Mouse (Mus musculus): ENCODE measurements around the gene Mrpl37. TPM values are rescaled to one million over a fixed set of nuclear protein-coding genes. Genes with fewer than 3 reads are reported as not detected.

Mrpl37 gene
- total RNA-seq, 2 experiments from 2014 or later: 69.2 to 76.8 TPM

DNA sequence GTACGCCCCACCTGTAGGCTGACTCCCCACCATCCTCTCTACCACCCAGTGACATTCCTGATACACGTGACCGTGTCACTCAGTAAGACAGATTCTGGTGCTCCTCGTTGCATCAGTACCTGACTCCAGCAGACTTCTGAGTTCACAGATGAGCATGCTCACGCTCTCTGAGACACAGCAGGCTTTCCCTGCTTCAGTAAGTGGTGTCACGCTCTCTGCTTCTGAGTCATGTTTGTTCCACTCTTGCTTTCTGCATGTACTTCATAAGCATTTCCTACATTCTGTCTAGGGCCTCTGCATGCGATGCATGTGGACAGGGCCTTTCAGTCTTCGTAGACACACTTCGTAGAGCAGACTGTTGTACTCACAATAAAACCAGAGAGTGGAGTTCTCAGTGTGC, 5.7 kb upstream of the Mrpl37 start:
- DNase-seq (ENCODE audit: low spot score in 2 of 2): no peak

DNA sequence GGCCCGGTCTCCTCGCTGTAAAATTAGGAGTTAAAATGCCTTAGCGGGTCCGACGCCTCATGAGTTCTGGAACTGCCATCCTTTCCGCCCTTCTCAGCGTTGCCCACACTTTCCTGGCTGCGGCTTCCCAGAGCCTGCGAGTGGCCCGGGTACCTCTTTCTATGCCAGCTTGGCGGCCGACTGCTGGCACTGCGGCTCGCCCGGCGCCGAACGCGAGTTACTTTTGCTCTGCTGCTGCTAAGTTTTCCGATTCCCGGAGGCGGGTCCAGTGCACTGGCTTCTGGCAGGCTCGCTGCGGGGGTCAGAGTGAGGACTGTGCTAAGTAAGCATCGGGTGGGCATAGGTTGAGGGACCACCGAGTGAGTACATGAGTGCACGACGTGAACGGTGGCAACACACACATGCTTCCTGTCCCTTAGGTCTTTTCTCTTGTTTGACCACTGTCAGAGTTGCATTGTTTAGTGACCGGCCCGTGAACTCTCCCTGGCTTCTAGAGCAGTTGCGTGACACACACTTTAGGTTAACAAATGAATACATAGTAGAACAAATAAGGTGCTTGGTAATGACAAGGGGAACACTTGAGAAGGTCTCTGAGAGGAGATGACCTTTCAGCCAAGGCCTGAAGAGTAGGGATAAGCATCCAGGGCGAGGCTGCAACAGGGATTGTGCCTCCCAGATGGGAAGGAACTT, 628 bp upstream of the Mrpl37 start:
- peak; percentile 28 to 52 for DNase-seq (ENCODE audit: low spot score in 2 of 2)

DNA sequence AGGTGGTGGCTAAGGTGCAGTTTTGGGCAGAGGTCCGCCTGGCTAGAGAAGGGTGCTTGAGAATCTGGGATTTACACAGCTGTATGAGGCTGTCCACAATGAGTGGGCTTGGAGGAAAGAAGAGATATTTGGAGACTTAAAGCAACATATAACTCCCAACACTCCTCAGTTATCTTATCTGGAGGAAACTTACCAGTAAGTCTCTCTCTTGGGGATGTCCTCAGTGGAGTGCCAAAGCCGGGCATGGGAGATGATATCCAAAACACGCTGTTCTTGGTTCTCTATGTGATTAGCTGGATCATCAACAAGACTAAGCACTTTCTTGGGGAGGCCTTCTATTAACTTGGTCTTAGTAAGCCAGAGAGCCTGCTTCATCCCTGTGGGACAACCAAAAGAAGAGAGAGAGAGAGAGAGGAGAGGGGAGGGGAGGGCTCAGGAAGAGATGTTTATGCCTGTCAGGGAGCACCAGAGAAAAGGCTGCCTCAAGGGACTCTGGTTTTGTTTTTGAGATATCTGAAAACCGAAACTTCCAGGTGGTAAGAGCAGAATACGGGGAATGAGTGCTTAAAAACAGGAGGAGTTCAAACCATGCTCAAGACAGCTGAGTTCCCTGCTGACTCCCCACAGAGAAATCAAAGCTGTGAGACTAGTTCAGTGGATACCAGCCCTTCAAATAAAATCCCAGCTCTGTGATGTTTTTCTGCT, 2.1 kb downstream of the Mrpl37 start:
- DNase-seq (ENCODE audit: low spot score in 2 of 2): no peak

DNA sequence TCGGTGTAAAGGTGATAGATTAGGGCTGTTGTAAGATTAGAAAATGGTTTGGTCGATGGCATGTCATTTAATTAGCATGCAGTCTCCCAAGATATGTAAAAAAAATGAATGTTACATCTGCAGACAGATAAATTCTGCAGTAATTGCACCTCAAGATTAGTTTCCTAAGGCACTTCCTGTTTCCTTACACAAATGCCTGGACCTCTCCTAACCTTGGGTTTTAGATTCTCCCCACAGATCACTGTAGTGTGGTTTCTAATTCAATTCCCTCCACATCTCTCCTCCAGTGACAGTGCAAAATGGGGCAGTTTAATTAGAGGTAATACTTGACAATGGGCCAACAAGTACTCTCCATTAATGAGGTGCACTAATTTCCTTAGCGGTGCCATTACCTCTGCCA, 3.5 kb downstream of the Mrpl37 start:
- DNase-seq (ENCODE audit: low spot score in 2 of 2): no peak

DNA sequence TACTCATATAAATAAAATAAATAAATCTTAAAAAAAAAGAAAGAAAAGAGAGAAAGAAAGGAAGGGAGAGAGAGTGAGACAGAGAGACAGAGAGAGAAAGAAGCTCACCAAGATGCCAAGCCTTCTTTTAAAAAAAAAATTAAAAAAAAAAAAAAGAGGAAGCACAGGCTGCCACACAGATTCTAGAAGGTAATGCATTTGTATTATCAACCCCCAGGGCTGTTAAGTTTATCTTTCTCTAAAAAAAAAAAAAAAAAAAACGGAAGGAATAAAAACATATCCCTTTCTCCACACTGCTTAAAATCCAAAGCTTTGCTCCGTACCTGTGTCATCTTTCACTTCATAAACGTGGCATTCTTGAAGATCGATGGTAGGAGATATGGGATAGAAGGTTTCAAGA, 5.1 kb downstream of the Mrpl37 start:
- DNase-seq (ENCODE audit: low spot score in 2 of 2): no peak

DNA sequence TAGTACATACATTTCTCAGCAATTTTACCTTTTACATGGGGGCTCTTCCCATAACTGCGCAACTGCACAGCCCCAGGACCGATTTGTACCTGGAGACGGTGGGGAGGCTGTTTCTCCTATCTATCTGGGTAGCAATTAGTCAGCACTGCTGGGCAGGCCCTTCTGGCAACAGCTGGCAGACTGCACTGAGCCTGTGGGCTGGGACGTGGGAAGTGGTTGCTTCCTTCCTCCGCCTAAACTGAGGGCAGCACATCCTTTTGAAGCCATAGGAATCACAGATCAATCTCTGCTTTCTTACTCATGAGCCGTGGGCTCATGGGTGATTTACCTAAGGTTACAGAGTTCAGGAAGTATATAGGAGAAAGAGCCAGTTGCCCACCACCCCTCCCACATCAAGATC, 7.9 kb downstream of the Mrpl37 start:
- DNase-seq (ENCODE audit: low spot score in 2 of 2): no peak

DNA sequence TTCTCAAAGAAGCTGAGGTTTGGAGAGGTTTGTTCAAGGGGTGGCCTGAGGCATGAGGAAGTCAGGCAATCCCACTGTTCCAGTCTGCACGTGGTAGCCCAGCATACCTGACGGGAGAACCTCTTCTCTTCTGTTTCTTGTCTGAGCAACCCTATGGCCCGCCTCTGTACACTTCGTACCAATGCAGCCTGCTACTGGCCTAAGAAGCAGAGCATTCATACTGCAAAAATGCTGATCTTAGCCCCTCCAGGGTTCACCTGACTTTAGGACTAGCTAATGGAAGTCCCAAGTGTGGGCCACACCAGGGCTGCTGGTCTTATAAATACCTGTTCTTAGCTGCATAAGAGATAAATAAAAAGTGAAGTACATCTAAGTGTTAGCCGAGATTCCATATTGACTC, 8.3 kb downstream of the Mrpl37 start:
- no peak for DNase-seq (ENCODE audit: low spot score in 2 of 2)

DNA sequence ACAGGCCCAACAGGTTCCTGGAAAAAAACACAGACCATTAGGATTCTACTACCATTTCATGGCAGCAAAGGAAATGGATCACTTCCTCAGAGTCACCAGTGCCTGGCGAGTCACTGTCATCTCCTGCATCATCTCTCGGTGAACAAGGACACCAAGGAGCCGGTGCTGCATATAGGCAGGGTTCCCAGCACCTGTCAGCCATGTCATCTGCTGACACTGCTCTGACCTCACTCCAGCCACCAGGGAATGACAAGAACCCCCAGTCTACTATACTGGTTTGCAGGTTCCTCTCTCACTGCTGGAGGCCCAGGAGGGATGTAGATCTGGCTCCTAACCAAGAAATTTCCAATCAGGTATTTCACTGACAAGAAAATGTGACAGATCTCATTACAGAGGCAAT, 10.6 kb downstream of the Mrpl37 start:
- no peak for DNase-seq (ENCODE audit: low spot score in 2 of 2)

DNA sequence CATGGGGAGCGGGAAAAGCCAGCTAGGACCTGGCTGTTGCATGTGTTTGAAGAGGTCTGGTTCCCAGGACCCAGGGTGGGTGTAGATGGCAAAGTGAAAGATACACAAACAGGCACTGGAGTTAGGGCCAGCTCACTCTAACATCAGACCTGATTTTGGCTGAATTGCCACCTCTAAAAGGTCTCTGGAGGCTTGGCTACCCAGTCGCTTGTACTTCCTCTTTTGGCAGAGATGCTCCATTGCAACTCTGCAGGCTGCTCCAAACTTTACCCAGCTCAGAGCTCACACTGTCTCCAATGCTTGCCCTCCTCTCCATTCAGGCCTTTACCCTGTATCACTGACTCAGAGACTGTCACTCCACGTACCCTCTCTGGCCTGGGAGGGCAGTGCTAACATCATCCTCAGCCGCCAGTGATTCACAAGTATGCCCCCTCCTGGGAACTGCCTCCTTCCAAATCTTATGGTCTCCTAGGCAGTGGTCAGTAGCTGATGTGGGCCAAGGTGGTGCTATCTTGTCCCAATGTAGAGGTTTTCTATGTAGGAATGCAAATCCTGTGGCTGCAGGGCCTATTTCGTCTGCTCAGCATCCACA, 13.6 kb downstream of the Mrpl37 start:
- DNase-seq (ENCODE audit: low spot score in 2 of 2): no peak

DNA sequence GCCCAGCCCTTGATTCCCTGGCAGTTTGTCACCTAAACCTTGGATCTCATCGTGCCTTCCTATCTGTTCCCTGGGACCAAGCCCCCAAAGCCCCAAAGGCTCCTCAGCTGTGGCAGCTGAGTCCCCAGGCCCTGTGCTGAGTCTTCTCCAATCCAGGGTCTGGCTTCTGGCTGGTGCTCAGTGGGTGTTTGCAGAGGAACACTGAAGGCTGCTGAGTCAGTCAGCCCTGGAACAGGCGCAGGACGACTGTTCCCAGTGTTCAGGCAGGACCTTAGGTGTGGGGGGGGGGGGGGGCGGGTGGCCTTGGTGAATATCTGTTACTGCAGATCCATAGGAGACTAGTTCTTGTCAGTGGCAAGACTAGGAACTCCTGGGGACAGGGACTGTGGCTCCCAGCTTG, 14.8 kb downstream of the Mrpl37 start:
- no peak for DNase-seq (ENCODE audit: low spot score in 2 of 2)

DNA sequence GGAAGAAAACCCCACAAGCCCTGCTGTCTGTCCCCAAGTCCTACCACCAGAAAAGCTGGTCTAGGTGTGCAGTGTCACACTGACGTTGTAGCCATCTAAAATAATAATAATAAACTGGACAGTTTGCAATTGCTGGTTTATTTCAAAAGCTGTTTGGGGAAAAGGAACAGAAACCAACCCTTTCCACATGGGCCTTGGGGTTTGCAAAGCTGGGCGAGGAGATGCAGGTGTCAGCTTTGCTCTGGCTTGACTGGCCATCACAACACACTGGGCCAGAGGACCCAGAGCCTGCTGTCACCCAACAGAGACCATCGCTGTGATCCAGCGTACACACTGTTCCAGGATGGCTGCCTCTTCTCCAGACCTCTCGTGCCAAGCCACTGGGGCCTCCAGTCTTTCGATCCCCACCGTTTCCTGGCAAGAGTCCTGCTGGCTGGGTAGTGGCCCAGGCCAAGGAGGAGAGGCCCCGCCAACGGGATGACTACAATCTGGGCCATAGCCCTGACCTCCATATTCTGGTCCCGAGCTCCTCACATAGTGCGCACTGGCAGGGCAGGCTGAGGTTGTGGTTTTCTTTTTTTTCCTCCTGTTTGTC, 18.0 kb downstream of the Mrpl37 start:
- peak; percentile 25 to 29 for DNase-seq (ENCODE audit: low spot score in 2 of 2)

DNA sequence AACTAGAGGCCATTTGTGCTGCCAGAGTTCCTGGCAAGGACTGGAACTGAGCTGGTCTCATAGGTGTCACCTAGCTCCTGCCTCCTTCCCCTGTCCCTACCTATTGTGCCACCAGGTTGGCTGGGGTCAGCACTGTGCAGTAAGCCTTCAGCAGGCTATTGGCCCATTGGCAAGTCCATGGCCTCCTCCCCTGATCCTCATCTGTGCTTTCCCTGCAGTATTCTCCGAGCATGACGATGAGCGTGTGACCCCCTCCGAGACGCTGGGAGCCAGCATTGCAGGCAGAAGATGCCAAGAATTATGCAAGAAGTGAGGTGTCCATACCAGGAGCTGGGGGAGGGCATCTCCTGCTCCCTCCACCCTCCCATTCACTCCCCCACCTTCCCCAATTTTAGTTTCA, 18.9 kb downstream of the Mrpl37 start:
- DNase-seq (ENCODE audit: low spot score in 2 of 2): no peak

DNA sequence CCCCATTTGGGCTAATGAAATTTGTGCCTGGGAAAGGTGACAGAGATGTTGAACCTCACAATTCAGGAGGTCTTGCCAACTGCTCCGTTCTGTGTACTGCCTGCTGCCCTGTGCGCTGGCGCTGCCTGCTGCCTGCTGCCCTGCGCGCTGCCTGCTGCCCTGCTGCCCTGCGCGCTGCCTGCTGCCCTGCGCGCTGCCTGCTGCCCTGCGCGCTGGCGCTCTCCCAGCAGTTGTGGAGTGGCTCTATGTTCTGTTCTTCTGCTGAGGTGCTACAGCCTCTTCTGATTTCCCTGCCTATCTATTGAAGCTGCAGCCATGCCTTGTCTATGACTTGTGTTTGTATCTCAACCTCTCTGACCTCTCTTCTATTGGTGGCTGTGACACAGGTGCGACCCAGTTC, 21.5 kb downstream of the Mrpl37 start:
- DNase-seq (ENCODE audit: low spot score in 2 of 2): no peak

DNA sequence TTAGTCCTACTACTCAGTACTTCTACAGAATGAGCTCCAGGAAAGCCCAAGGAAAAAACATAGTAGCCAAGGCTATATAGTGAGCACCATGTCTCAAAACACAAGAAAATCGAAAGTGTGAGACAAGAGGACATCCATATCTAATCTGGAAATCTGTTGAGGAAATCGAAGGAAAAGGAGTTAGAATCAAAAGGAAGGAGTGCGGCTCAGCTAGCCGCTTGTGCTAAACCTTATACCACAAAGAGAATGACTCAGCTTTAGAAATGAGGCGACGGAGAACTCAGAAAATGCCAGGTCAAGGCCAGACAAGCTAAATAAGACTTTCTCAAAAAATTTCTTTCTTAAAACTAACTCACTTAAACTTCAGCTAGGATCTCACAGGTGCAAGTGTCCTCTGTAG, 24.4 kb downstream of the Mrpl37 start:
- no peak for DNase-seq (ENCODE audit: low spot score in 2 of 2)

DNA sequence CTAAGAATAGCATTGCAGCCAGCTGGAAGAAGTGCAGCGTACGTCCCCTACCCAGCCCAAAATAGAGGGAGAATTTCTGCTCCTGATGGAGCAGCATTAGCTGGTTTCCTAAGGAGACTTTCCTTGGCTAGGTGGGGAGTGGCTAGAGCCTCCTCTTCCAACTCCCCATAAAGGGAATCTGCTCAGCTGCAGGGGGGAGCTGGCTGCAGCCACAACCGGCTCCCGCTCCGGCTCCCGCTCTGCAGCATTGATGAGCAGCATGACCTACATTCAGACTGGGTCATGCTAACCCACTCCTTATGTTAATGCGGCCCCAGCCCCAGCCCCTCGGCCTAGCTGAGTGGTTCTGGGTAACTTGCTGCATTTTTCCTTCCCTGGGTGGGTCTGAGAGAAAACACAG, 27.4 kb downstream of the Mrpl37 start:
- DNase-seq (ENCODE audit: low spot score in 2 of 2): no peak

DNA sequence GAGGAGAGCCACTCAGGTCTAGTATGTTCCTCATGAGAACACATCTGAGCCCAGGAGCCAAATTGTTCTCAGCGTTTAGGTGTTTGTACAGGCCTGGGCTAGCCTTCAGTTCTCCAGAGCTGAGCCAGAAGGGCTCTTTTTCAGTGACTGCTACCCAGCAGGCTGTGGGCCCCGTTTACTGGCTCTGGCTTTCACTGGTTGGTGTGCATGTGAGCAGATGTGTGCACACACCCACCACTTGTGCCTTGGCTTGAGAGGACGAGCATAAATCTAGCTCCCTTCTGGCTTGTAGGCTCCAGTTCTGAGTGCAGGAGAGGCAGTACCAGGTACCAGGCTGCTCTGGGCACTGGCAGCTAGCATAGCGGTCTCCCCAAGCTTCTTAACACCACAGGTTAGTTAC, 28.4 kb downstream of the Mrpl37 start:
- no peak for DNase-seq (ENCODE audit: low spot score in 2 of 2)

DNA sequence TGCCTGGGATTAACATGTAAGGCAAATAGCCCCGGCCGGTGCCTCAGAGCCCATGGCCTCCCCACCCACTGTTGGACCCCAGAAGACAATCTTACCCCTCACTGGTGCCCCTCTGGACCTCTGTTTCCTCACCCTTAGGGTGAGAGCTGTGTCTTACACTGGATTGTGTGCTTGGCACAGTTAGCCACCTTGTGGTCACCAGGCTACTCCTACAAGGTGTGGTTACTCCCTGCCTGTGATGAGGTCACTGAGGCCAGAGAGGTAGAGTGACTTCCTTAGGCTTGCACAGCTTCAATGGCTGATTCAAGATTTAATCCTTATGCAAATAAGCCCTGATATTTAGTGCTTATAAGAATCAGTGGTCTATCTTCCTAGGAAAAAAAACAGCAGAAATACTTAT, 29.7 kb downstream of the Mrpl37 start:
- DNase-seq (ENCODE audit: low spot score in 2 of 2): no peak

DNA sequence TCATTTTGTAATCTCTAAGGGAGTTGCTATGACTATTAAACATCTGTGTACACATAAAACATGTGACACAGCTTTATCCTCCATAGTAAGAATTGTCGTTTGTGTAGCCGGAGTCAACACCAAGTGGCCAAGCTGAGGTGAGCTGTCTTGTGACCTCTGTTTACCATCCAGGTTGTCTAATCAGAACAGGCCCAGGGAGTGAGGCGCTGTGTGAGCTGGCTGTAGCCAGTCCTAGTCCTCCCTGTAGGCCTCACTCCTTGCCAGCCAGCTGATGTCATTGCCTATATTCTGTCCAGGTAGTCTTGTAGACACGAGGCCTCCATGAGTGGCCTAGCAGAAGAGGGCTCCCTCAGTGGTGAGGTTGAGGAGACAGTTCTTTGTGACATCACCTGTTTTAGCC, 31.0 kb downstream of the Mrpl37 start:
- no peak for DNase-seq (ENCODE audit: low spot score in 2 of 2)

DNA sequence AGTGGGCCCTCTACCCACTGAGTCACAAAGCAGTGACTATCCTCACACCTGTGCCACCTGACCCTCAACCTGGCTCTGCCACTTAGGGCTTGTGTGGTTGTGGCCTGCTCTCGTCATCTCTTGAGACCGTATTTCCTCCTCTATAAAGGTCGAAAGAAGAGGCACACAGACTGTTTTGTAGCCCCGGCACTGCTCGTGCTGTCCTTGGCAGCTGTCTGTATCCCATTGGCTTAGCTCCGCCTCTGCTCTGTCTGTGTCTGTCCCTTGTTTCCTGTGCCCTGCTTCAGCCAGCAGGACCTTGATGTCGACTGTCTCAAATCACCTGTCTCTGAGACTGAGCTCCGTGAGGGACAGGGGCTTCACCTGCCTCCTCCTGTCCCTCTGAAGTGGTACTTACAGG, 40.2 kb downstream of the Mrpl37 start:
- no peak for DNase-seq (ENCODE audit: low spot score in 2 of 2)

DNA sequence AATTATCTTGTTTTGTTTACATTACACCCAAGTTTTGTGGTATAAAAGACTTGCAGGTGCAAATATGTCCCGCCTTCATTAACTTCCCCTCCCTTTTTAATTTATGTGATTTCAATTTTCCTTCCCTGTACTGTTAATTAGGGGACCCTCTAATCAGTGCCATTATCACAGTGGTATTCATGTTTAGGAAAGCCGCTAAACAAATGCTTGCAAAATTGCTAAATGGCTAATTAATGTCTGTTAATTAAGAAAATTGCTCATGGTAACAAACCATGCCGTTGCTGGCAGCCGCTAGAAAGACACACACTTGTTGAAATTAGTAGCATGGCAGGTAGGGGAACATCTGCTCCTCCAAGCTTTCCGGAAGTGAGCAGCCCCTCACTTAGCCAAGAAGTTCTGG, 41.3 kb downstream of the Mrpl37 start:
- DNase-seq (ENCODE audit: low spot score in 2 of 2): no peak

DNA sequence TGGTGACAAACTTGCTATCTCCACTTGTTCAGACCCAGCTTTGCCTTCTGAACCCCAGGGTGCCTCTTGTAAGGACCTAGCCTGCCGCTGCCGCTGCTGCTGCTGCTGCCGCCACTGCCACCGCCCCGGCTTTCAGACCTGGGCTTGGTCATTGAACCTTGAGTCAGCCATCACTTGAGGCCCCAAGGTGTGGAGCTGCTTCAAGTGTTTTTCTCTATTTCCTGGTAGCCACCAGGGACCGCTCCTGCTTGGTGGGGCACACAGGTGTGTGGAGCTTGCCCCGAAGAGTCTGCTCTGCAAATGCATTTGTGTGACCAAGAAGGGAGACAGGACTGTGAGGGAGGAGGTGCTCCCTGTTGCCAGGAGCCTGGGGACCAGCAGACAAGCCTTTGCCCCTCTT, 41.8 kb downstream of the Mrpl37 start:
- DNase-seq (ENCODE audit: low spot score in 2 of 2): no peak

DNA sequence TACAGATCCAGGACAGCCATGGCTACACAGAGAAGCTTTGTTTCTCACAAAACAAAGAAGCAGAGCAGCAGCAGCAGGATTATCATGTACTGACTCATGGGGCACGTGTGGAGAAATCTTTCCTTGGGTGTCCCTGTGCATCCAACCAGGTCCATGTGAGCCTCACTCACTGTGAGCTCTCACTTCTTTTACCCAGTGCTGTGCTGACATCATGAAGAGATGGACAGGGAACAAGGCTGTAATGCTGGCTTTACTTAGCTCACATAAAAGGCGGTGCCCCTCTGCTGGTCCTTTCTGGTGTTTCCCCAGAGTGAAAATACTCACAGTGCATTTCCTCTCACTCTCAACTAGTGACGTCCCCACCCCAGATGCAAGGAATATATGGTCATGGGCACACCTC, 45.2 kb downstream of the Mrpl37 start:
- no peak for DNase-seq (ENCODE audit: low spot score in 2 of 2)

All from gastrocnemius, postnatal 4 days (tissue).